Mouse (Mus musculus) midbrain, embryonic 15.5 days (tissue): ENCODE data around the gene Lrp6. TPM values are rescaled to one million over a fixed set of nuclear protein-coding genes. Genes with fewer than 3 reads are reported as not detected.

Source experiments
- ATAC-seq: fragments of 200-750 bp; cut with Nextera tagmentation; replicated peaks from 2 replicates; pipeline ENCODE4 v1.8.0; 2017; ENCODE audit warnings: moderate TSS enrichment
- H3K27ac ChIP-seq: fragments of 300-500 bp; sonication (generic); 2 replicates; pipeline ENCODE4 v1.5.1; 2015; ENCODE audit warnings: mild to moderate bottlenecking, inconsistent platforms
- H3K27me3 ChIP-seq: fragments of 300-500 bp; sonication (generic); replicated peaks from 2 replicates; pipeline ENCODE4 v1.6.1; 2015; ENCODE audit warnings: inconsistent platforms
- H3K36me3 ChIP-seq: fragments of 300-500 bp; sonication (generic); replicated peaks from 2 replicates; pipeline ENCODE4 v1.6.1; 2015; ENCODE audit warnings: inconsistent platforms
- H3K4me1 ChIP-seq: fragments of 300-500 bp; sonication (generic); 2 replicates; pipeline ENCODE4 v1.6.1; 2015; ENCODE audit warnings: inconsistent platforms
- H3K4me2 ChIP-seq: fragments of 300-500 bp; sonication (generic); 2 replicates; pipeline ENCODE4 v1.6.1; 2015; ENCODE audit warnings: inconsistent platforms, mild to moderate bottlenecking, moderate library complexity
- H3K4me3 ChIP-seq: fragments of 300-500 bp; sonication (generic); 2 replicates; pipeline ENCODE4 v1.5.1; 2015; ENCODE audit warnings: mild to moderate bottlenecking, inconsistent platforms
- H3K9ac ChIP-seq: fragments of 300-500 bp; sonication (generic); 2 replicates; pipeline ENCODE4 v1.6.1; 2015; ENCODE audit warnings: mild to moderate bottlenecking, inconsistent platforms
- H3K9me3 ChIP-seq: fragments of 300-500 bp; sonication (generic); 2 replicates; pipeline ENCODE4 v1.6.1; 2016; ENCODE audit warnings: inconsistent platforms
- WGBS: fragments of 180-500 bp; shearing (Covaris S2); methylation state at CpG from one replicate; pipeline ENCODE4 v1.1.7; 2015; ENCODE audit warnings: mixed read lengths; 5-methylcytosine and 5-hydroxymethylcytosine counted together
- polyA plus RNA-seq: library from polyadenylated mRNA; unstranded; fragments of >200 nt; fragmentation: Nextera tagmentation; extraction: Ambion mirVana; gene quantifications from 2 replicates; pipeline ENCODE4 v1.2.1, GENCODE M21; 2015

Gene Lrp6
- polyA plus RNA-seq, 1 experiment from 2014 or later = 18.8 TPM

GRCm38 (mm10) chr6:134565606-134566247, 1.0 kb downstream of the Lrp6 start:
- peak overlapping the region; percentile 100 for H3K27ac ChIP-seq
- 2% methylated on average over 19 of the region's 19 CpGs for WGBS
- no peak for ATAC-seq

GRCm38 (mm10) chr6:134564539-134564938, 2.2 kb downstream of the Lrp6 start:
- Histone ChIP-seq H3K4me1 (peaks cover 20% of the 10 kb centered on the region), H3K9me3 (no peaks in the 10 kb centered on the region), H3K27ac (no peak overlapping the region), H3K27me3 (no peaks in the 10 kb centered on the region), H3K9ac (no peak overlapping the region), H3K36me3 (no peaks in the 10 kb centered on the region), H3K4me3 (0 out of 2 replicates have a peak overlapping the region, but pooled peaks have one; percentile 81), H3K4me2 (peak overlapping the region; percentile 81)
- ATAC-seq = no peak
- 75% methylated on average over 2 of the region's 2 CpGs for WGBS

More at GRCm38 (mm10) chr6:134565606-134566247, 1.0 kb downstream of the Lrp6 start:
- Histone ChIP-seq H3K9me3 (no peaks in the 10 kb centered on the region), H3K9ac (peak overlapping the region; percentile 92), H3K4me3 (peak overlapping the region; percentile 81), H3K4me2 (peak overlapping the region; percentile 81), H3K4me1 (peaks cover 18% of the 10 kb centered on the region), H3K27me3 (no peaks in the 10 kb centered on the region), H3K36me3 (no peaks in the 10 kb centered on the region)

GRCm38 (mm10) chr6:134559635-134560034, 7.1 kb downstream of the Lrp6 start:
- peaks cover 32% of the 10 kb centered on the region for H3K4me1 ChIP-seq
- no peaks in the 10 kb centered on the region for H3K36me3 ChIP-seq
- WGBS = 65% methylated on average over 3 of the region's 3 CpGs
- no peak overlapping the region for H3K9ac ChIP-seq
- H3K27me3 ChIP-seq = no peaks in the 10 kb centered on the region
- no peak for ATAC-seq
- no peak overlapping the region for H3K4me2 ChIP-seq
- no peak overlapping the region for H3K27ac ChIP-seq
- no peak overlapping the region for H3K4me3 ChIP-seq
- no peaks in the 10 kb centered on the region for H3K9me3 ChIP-seq

- 41% methylated on average over 8 of the region's 8 CpGs for WGBS
- Histone ChIP-seq H3K9ac (no peak overlapping the region), H3K4me3 (no peak overlapping the region), H3K4me2 (no peak overlapping the region), H3K4me1 (peaks cover 24% of the 10 kb centered on the region), H3K27me3 (no peaks in the 10 kb centered on the region), H3K27ac (no peak overlapping the region), H3K36me3 (no peaks in the 10 kb centered on the region), H3K9me3 (no peaks in the 10 kb centered on the region)
- 0 out of 2 replicates have a peak, but pooled peaks have one; percentile 42 for ATAC-seq
These were observed 8.1 kb downstream of the Lrp6 start for GRCm38 (mm10) chr6:134558546-134559129.

- no peak for ATAC-seq
- H3K9ac ChIP-seq = no peak overlapping the region
- H3K4me3 ChIP-seq = no peak overlapping the region
- H3K4me1 ChIP-seq = peaks cover 24% of the 10 kb centered on the region
- no peaks in the 10 kb centered on the region for H3K9me3 ChIP-seq
- no peak overlapping the region for H3K27ac ChIP-seq
- no peaks in the 10 kb centered on the region for H3K36me3 ChIP-seq
- no peaks in the 10 kb centered on the region for H3K27me3 ChIP-seq
- H3K4me2 ChIP-seq = no peak overlapping the region
- 96% methylated on average over 1 of the region's 1 CpGs for WGBS
These were observed 9.7 kb downstream of the Lrp6 start for GRCm38 (mm10) chr6:134557043-134557442.

- H3K27ac ChIP-seq = no peak overlapping the region
- no peaks in the 10 kb centered on the region for H3K27me3 ChIP-seq
- H3K9ac ChIP-seq = no peak overlapping the region
- WGBS = 73% methylated on average over 7 of the region's 7 CpGs
- no peaks in the 10 kb centered on the region for H3K9me3 ChIP-seq
- ATAC-seq = no peak
- H3K4me1 ChIP-seq = peaks cover 24% of the 10 kb centered on the region
- H3K36me3 ChIP-seq = no peaks in the 10 kb centered on the region
- no peak overlapping the region for H3K4me2 ChIP-seq
- no peak overlapping the region for H3K4me3 ChIP-seq
These were observed 10.4 kb downstream of the Lrp6 start for GRCm38 (mm10) chr6:134556185-134556950.

GRCm38 (mm10) chr6:134555178-134555577, 11.6 kb downstream of the Lrp6 start:
- Histone ChIP-seq H3K36me3 (no peaks in the 10 kb centered on the region), H3K4me3 (no peak overlapping the region), H3K4me1 (peaks cover 24% of the 10 kb centered on the region), H3K9ac (no peak overlapping the region), H3K9me3 (no peaks in the 10 kb centered on the region), H3K27me3 (no peaks in the 10 kb centered on the region), H3K27ac (no peak overlapping the region), H3K4me2 (no peak overlapping the region)
- no peak for ATAC-seq
- 70% methylated on average over 3 of the region's 3 CpGs for WGBS

- ATAC-seq = no peak
These were observed 12.5 kb downstream of the Lrp6 start for GRCm38 (mm10) chr6:134554230-134554629.

GRCm38 (mm10) chr6:134551007-134551406, 15.8 kb downstream of the Lrp6 start:
- WGBS = 81% methylated on average over 1 of the region's 1 CpGs
- ATAC-seq = no peak
- H3K27ac ChIP-seq = no peak overlapping the region

More at GRCm38 (mm10) chr6:134554230-134554629, 12.5 kb downstream of the Lrp6 start:
- Histone ChIP-seq H3K9me3 (no peaks in the 10 kb centered on the region), H3K9ac (no peak overlapping the region), H3K4me1 (peaks cover 19% of the 10 kb centered on the region), H3K4me3 (no peak overlapping the region), H3K4me2 (no peak overlapping the region), H3K27me3 (no peaks in the 10 kb centered on the region), H3K36me3 (no peaks in the 10 kb centered on the region), H3K27ac (no peak overlapping the region)
- 49% methylated on average over 4 of the region's 4 CpGs for WGBS

GRCm38 (mm10) chr6:134550396-134550795, 16.4 kb downstream of the Lrp6 start:
- Histone ChIP-seq H3K4me2 (no peak overlapping the region), H3K9me3 (no peaks in the 10 kb centered on the region), H3K9ac (no peak overlapping the region), H3K36me3 (no peaks in the 10 kb centered on the region), H3K27me3 (no peaks in the 10 kb centered on the region), H3K27ac (no peak overlapping the region), H3K4me3 (no peak overlapping the region), H3K4me1 (0 out of 2 replicates have a peak, but pooled peaks cover 7% of the 10 kb centered on the region)
- 84% methylated on average over 1 of the region's 1 CpGs for WGBS
- ATAC-seq = no peak

More at GRCm38 (mm10) chr6:134551007-134551406, 15.8 kb downstream of the Lrp6 start:
- no peaks in the 10 kb centered on the region for H3K9me3 ChIP-seq
- no peaks in the 10 kb centered on the region for H3K36me3 ChIP-seq
- no peak overlapping the region for H3K9ac ChIP-seq
- peaks cover 7% of the 10 kb centered on the region; the same call in 1 of the 2 replicates for H3K4me1 ChIP-seq
- no peak overlapping the region for H3K4me2 ChIP-seq
- H3K4me3 ChIP-seq = no peak overlapping the region
- H3K27me3 ChIP-seq = no peaks in the 10 kb centered on the region

- Histone ChIP-seq H3K27ac (no peak overlapping the region), H3K4me2 (no peak overlapping the region), H3K4me3 (no peak overlapping the region), H3K4me1 (0 out of 2 replicates have a peak, but pooled peaks cover 2% of the 10 kb centered on the region), H3K36me3 (no peaks in the 10 kb centered on the region), H3K9ac (no peak overlapping the region), H3K27me3 (no peaks in the 10 kb centered on the region), H3K9me3 (no peaks in the 10 kb centered on the region)
- no peak for ATAC-seq
- WGBS = 88% methylated on average over 3 of the region's 3 CpGs
These were observed 21.9 kb downstream of the Lrp6 start for GRCm38 (mm10) chr6:134544843-134545242.

GRCm38 (mm10) chr6:134544093-134544492, 22.7 kb downstream of the Lrp6 start:
- WGBS = 75% methylated on average over 2 of the region's 2 CpGs
- Histone ChIP-seq H3K9ac (no peak overlapping the region), H3K4me2 (no peak overlapping the region), H3K9me3 (no peaks in the 10 kb centered on the region), H3K4me1 (0 out of 2 replicates have a peak, but pooled peaks cover 2% of the 10 kb centered on the region), H3K36me3 (no peaks in the 10 kb centered on the region), H3K27ac (no peak overlapping the region), H3K4me3 (no peak overlapping the region), H3K27me3 (no peaks in the 10 kb centered on the region)
- no peak for ATAC-seq
